Mouse (Mus musculus) stomach, postnatal 0 days (tissue): ENCODE measurements at regions not wholly inside any gene's neighbourhood (a gene's known extent, or its start where the extent isn't known, plus 50 kb on each side); places are given as distances from the start of the nearest gene placed in this dataset.

Experiments
- CTCF ChIP-seq: IDR thresholded peaks from 2 replicates; pipeline ENCODE4 v1.5.1; 2016; ENCODE audit warnings: antibody characterized with exemption, low read depth, mild to moderate bottlenecking, moderate library complexity
- EP300 ChIP-seq: optimal IDR thresholded peaks from 2 replicates; pipeline ENCODE3; 2016; ENCODE audit warnings: antibody characterized with exemption

- TF ChIP-seq CTCF (no peak), EP300 (no peak)
These were observed 236.0 kb upstream of the Adgrl3 start for GRCm38 (mm10) chr5:80783892-80784291.
